Mouse (Mus musculus) hindbrain, embryonic 11.5 days (tissue): ENCODE results near the gene Rab10. TPM values are rescaled to one million over a fixed set of nuclear protein-coding genes. Genes with fewer than 3 reads are reported as not detected.

Experiments used
- ATAC-seq: fragments of 200-750 bp; cut with Nextera tagmentation; 2 replicates; pipeline ENCODE4 v1.8.0; 2017; ENCODE audit warnings: mild to moderate bottlenecking, moderate TSS enrichment, moderate library complexity; ENCODE audit not compliant: low FRiP score
- DNase-seq: peaks from one replicate; pipeline ENCODE4 v3.0.0-alpha.2; 2015; ENCODE audit warnings: low spot score
- H3K27ac ChIP-seq: fragments of 300-500 bp; sonication (generic); 2 replicates; pipeline ENCODE4 v1.5.1; 2014; ENCODE audit warnings: mild to moderate bottlenecking, low read depth, low read length
- H3K27me3 ChIP-seq: fragments of 300-500 bp; sonication (generic); 2 replicates; pipeline ENCODE4 v1.6.1; 2014; ENCODE audit warnings: mild to moderate bottlenecking, low read length, moderate library complexity, mixed read lengths; ENCODE audit not compliant: control insufficient read depth, insufficient read depth
- H3K36me3 ChIP-seq: fragments of 300-500 bp; sonication (generic); 2 replicates; pipeline ENCODE4 v1.6.1; 2014; ENCODE audit warnings: mild to moderate bottlenecking, low read length, moderate library complexity, mixed read lengths; ENCODE audit not compliant: control insufficient read depth, insufficient read depth
- H3K4me1 ChIP-seq: fragments of 300-500 bp; sonication (generic); replicated peaks from 2 replicates; pipeline ENCODE4 v1.6.1; 2014; ENCODE audit warnings: low read length, mixed read lengths; ENCODE audit not compliant: control insufficient read depth, insufficient read depth
- H3K4me2 ChIP-seq: fragments of 300-500 bp; sonication (generic); replicated peaks from 2 replicates; pipeline ENCODE4 v1.6.1; 2014; ENCODE audit warnings: mild to moderate bottlenecking, low read depth, low read length
- H3K4me3 ChIP-seq: fragments of 300-500 bp; sonication (generic); 2 replicates; pipeline ENCODE4 v1.5.1; 2014; ENCODE audit warnings: low read depth, low read length
- H3K9ac ChIP-seq: fragments of 300-500 bp; sonication (generic); 2 replicates; pipeline ENCODE4 v1.6.1; 2014; ENCODE audit warnings: low read depth, low read length
- H3K9me3 ChIP-seq: fragments of 300-500 bp; sonication (generic); 2 replicates; pipeline ENCODE4 v1.6.1; 2016; ENCODE audit warnings: low read length; ENCODE audit not compliant: control insufficient read depth
- WGBS: fragments of 180-500 bp; shearing (Covaris S2); extraction: QIAGEN DNeasy Blood & Tissue Kit; methylation state at CpG from one replicate; pipeline ENCODE4 v1.1.7; 2014; 5-methylcytosine and 5-hydroxymethylcytosine counted together
- polyA plus RNA-seq: library from polyadenylated mRNA; unstranded; fragments of >200 nt; fragmentation: Nextera tagmentation; extraction: Ambion mirVana; gene quantifications from 2 replicates; pipeline ENCODE4 v1.2.1, GENCODE M21; 2014

The Rab10 gene
- polyA plus RNA-seq, 1 experiment from 2014 or later = 120 TPM

- H3K4me3 ChIP-seq = no peak overlapping the region
- DNase-seq = no peak
- H3K9ac ChIP-seq = no peak overlapping the region
- H3K36me3 ChIP-seq = no peaks in the 10 kb centered on the region
- H3K27me3 ChIP-seq = no peaks in the 10 kb centered on the region
- 91% methylated on average over 2 of the region's 2 CpGs for WGBS
- H3K4me2 ChIP-seq = no peak overlapping the region
- no peaks in the 10 kb centered on the region for H3K4me1 ChIP-seq
- no peaks in the 10 kb centered on the region for H3K9me3 ChIP-seq
- H3K27ac ChIP-seq = no peak overlapping the region
- ATAC-seq = no peak
Observed at GRCm38 (mm10) chr12:3344155-3344554, 34.4 kb upstream of the Rab10 start.

- no peak overlapping the region for H3K27ac ChIP-seq
- WGBS = 84% methylated on average over 1 of the region's 1 CpGs
- H3K9me3 ChIP-seq = no peaks in the 10 kb centered on the region
- no peak overlapping the region for H3K4me2 ChIP-seq
- no peak for DNase-seq
- H3K9ac ChIP-seq = no peak overlapping the region
- no peak for ATAC-seq
- H3K27me3 ChIP-seq = no peaks in the 10 kb centered on the region
- H3K4me1 ChIP-seq = no peaks in the 10 kb centered on the region
- H3K36me3 ChIP-seq = no peaks in the 10 kb centered on the region
- H3K4me3 ChIP-seq = no peak overlapping the region
Observed at GRCm38 (mm10) chr12:3338931-3339330, 29.2 kb upstream of the Rab10 start.

- 86% methylated on average over 4 of the region's 4 CpGs for WGBS
- H3K4me1 ChIP-seq = no peaks in the 10 kb centered on the region
- DNase-seq (no peak), ATAC-seq (no peak)
- no peak overlapping the region for H3K4me3 ChIP-seq
- no peak overlapping the region for H3K27ac ChIP-seq
- no peaks in the 10 kb centered on the region for H3K9me3 ChIP-seq
- no peak overlapping the region for H3K9ac ChIP-seq
- H3K27me3 ChIP-seq = no peaks in the 10 kb centered on the region
- no peak overlapping the region for H3K4me2 ChIP-seq
- H3K36me3 ChIP-seq = no peaks in the 10 kb centered on the region
Observed at GRCm38 (mm10) chr12:3329677-3330076, 19.9 kb upstream of the Rab10 start.

GRCm38 (mm10) chr12:3325232-3325631 is 15.5 kb upstream of the Rab10 start:
- no peaks in the 10 kb centered on the region for H3K36me3 ChIP-seq
- H3K27ac ChIP-seq = no peak overlapping the region
- H3K4me3 ChIP-seq = no peak overlapping the region
- no peaks in the 10 kb centered on the region for H3K4me1 ChIP-seq
- H3K4me2 ChIP-seq = no peak overlapping the region
- H3K27me3 ChIP-seq = no peaks in the 10 kb centered on the region
- 87% methylated on average over 2 of the region's 2 CpGs for WGBS
- no peaks in the 10 kb centered on the region for H3K9me3 ChIP-seq
- DNase-seq (no peak), ATAC-seq (no peak)
- H3K9ac ChIP-seq = no peak overlapping the region

- H3K4me2 ChIP-seq = no peak overlapping the region
- H3K27me3 ChIP-seq = no peaks in the 10 kb centered on the region
- ATAC-seq (no peak), DNase-seq (no peak)
- no peaks in the 10 kb centered on the region for H3K9me3 ChIP-seq
- H3K4me1 ChIP-seq = no peaks in the 10 kb centered on the region
- H3K4me3 ChIP-seq = no peak overlapping the region
- no peaks in the 10 kb centered on the region for H3K36me3 ChIP-seq
- 86% methylated on average over 6 of the region's 6 CpGs for WGBS
- H3K9ac ChIP-seq = no peak overlapping the region
- no peak overlapping the region for H3K27ac ChIP-seq
Observed at GRCm38 (mm10) chr12:3323241-3323640, 13.5 kb upstream of the Rab10 start.

- no peak overlapping the region for H3K9ac ChIP-seq
- H3K9me3 ChIP-seq = no peaks in the 10 kb centered on the region
- no peak overlapping the region for H3K4me2 ChIP-seq
- H3K27ac ChIP-seq = no peak overlapping the region
- no peaks in the 10 kb centered on the region for H3K36me3 ChIP-seq
- H3K4me1 ChIP-seq = no peaks in the 10 kb centered on the region
- DNase-seq (no peak), ATAC-seq (no peak)
- H3K4me3 ChIP-seq = no peak overlapping the region
- 73% methylated on average over 4 of the region's 4 CpGs for WGBS
- no peaks in the 10 kb centered on the region for H3K27me3 ChIP-seq
Observed at GRCm38 (mm10) chr12:3319377-3319776, 9.6 kb upstream of the Rab10 start.

- Histone ChIP-seq H3K36me3 (no peaks in the 10 kb centered on the region), H3K4me2 (no peak overlapping the region), H3K9me3 (no peaks in the 10 kb centered on the region), H3K4me1 (no peaks in the 10 kb centered on the region), H3K27me3 (no peaks in the 10 kb centered on the region), H3K4me3 (no peak overlapping the region), H3K27ac (no peak overlapping the region), H3K9ac (no peak overlapping the region)
- 69% methylated on average over 3 of the region's 3 CpGs for WGBS
- no peak for ATAC-seq
- DNase-seq = no peak
Observed at GRCm38 (mm10) chr12:3316937-3317336, 7.2 kb upstream of the Rab10 start.

- 63% methylated on average over 2 of the region's 2 CpGs for WGBS
- DNase-seq (no peak), ATAC-seq (no peak)
- Histone ChIP-seq H3K4me2 (no peak overlapping the region), H3K27me3 (no peaks in the 10 kb centered on the region), H3K9me3 (no peaks in the 10 kb centered on the region), H3K27ac (no peak overlapping the region), H3K36me3 (no peaks in the 10 kb centered on the region), H3K4me3 (no peak overlapping the region), H3K4me1 (no peaks in the 10 kb centered on the region), H3K9ac (no peak overlapping the region)
Observed at GRCm38 (mm10) chr12:3316083-3316482, 6.3 kb upstream of the Rab10 start.

- no peak overlapping the region for H3K9ac ChIP-seq
- DNase-seq (no peak), ATAC-seq (no peak)
- 93% methylated on average over 3 of the region's 3 CpGs for WGBS
- H3K4me2 ChIP-seq = no peak overlapping the region
- no peak overlapping the region for H3K4me3 ChIP-seq
- H3K9me3 ChIP-seq = no peaks in the 10 kb centered on the region
- H3K27ac ChIP-seq = no peak overlapping the region
- H3K36me3 ChIP-seq = no peaks in the 10 kb centered on the region
- H3K27me3 ChIP-seq = no peaks in the 10 kb centered on the region
- no peaks in the 10 kb centered on the region for H3K4me1 ChIP-seq
Observed at GRCm38 (mm10) chr12:3312886-3313285, 3.1 kb upstream of the Rab10 start.
